8 mouse cellular contexts compared by ENCODE assay signal in genomic region chr6:99692206-99692915, GRCm38 (mm10). TPM values are rescaled to one million over a fixed set of nuclear protein-coding genes. Genes with fewer than 3 reads are reported as not detected.
DNase-seq lines count a peak whose midpoint lies in the region; ATAC-seq and TF ChIP-seq lines count a peak whose summit lies in the region.

TSS of gene Gpr27 (plus strand) at chr6:99692679.

- peak; percentile 41 for DNase-seq in urinary bladder, adult 2 months (ENCODE audit: low spot score)
- no peak for DNase-seq in urinary bladder, postnatal 10 days (ENCODE audit: low spot score)
- DNase-seq in cerebellum, postnatal 25 days = peak; percentile 77 to 80
- peak; percentile 27 to 29 for DNase-seq in heart, adult 2 months
- peak; percentile 50 for DNase-seq in kidney, postnatal 10 days
- DNase-seq in lung, postnatal 0 days (ENCODE audit: low spot score) = peak; percentile 33
- DNase-seq in right cerebral cortex, postnatal 14 days = peak; percentile 61
- no peak for DNase-seq in spleen, postnatal 14 days (ENCODE audit: low spot score in 2 of 2)

- TF ChIP-seq POLR2A in heart, adult 2 months (IDR thresholded peaks at IDR 0.05; ENCODE audit: insufficient read depth, low read depth, low read length) = no peak

- peak within 1 kb of the TSS; percentile 55 for H3K4me3 ChIP-seq in heart, adult 2 months
- peak within 1 kb of the TSS; percentile 67 for H3K4me3 ChIP-seq in lung, postnatal 0 days (ENCODE audit: low read depth, low read length)

- under 1% methylated on average over 94 of the region's 112 CpGs for WGBS in heart, adult 2 months
- 0% methylated on average over 34 of the region's 112 CpGs for WGBS in lung, postnatal 0 days

- no peak within 1 kb of the TSS for H3K27ac ChIP-seq in heart, adult 2 months
- no peak within 1 kb of the TSS for H3K27ac ChIP-seq in lung, postnatal 0 days (ENCODE audit: low read length)

- H3K27me3 ChIP-seq in heart, adult 2 months (ENCODE audit: control insufficient read depth, insufficient read depth, low read length) = peaks cover 9% of the 10 kb centered on the region
- peaks cover 13% of the 10 kb centered on the region; the same call in 1 of the 2 replicates for H3K27me3 ChIP-seq in lung, postnatal 0 days (replicated peaks; ENCODE audit: insufficient read depth, low read length)

- no peaks in the 10 kb centered on the region for H3K4me1 ChIP-seq in heart, adult 2 months (ENCODE audit: control insufficient read depth, insufficient read depth, low read length)
- peaks cover 7% of the 10 kb centered on the region; the same call in 1 of the 2 replicates for H3K4me1 ChIP-seq in lung, postnatal 0 days (ENCODE audit: insufficient read depth, low read depth, low read length)

- H3K9me3 ChIP-seq in lung, postnatal 0 days (ENCODE audit: low read length) = no peaks in the 10 kb centered on the region

- intact Hi-C loops in heart, adult 2 months (cut with DNase I) = no loop called here

- no peak for TF ChIP-seq EP300 in heart, adult 2 months (IDR thresholded peaks at IDR 0.05; ENCODE audit: insufficient read depth, low read depth, low read length)
- TF ChIP-seq EP300 in lung, postnatal 0 days (IDR thresholded peaks at IDR 0.05) = no peak

- H3K79me2 ChIP-seq in heart, adult 2 months (replicated peaks; ENCODE audit: control insufficient read depth, insufficient read depth, low read length) = no peaks in the 10 kb centered on the region

- peak within 1 kb of the TSS; percentile 87 for H3K9ac ChIP-seq in heart, adult 2 months (ENCODE audit: low read depth, low read length)
- peak within 1 kb of the TSS; percentile 54 for H3K9ac ChIP-seq in lung, postnatal 0 days (replicated peaks; ENCODE audit: low read depth)

- no peak for TF ChIP-seq CTCF in heart, adult 2 months (IDR thresholded peaks at IDR 0.05)
- TF ChIP-seq CTCF in lung, postnatal 0 days (IDR thresholded peaks at IDR 0.05) = no peak

- no peaks in the 10 kb centered on the region for H3K36me3 ChIP-seq in heart, adult 2 months (ENCODE audit: control insufficient read depth, insufficient read depth, low read length)
- no peaks in the 10 kb centered on the region for H3K36me3 ChIP-seq in lung, postnatal 0 days (ENCODE audit: insufficient read depth, low read length)

- H3K4me2 ChIP-seq in lung, postnatal 0 days (replicated peaks; ENCODE audit: low read depth, low read length) = peak within 1 kb of the TSS; percentile 97

- peak; percentile 70 for ATAC-seq in lung, postnatal 0 days

RNA-seq across cellular contexts. Expression of gene Gpr27, which starts in this region (rescaled TPM):
- 4.2 and 6.6 TPM in 2 replicates for polyA plus RNA-seq in urinary bladder, adult 2 months (2012; rRNA removed)
- 1 to 10 TPM; 6.3 to 6.8 TPM for total RNA-seq in heart, adult 2 months (2021)
- 5.7 and 5.8 TPM in 2 replicates for polyA plus RNA-seq in heart, adult 2 months (2012; rRNA removed)
- polyA plus RNA-seq in lung, postnatal 0 days (2015; fragmentation: Nextera tagmentation; extraction: Ambion mirVana) = 2.0 and 2.3 TPM in 2 replicates

Comparison
In these comparisons a context has a peak if more than half of its experiments do, and no peak if none do; other contexts are left out.
1. DNase-seq: peak in urinary bladder, adult 2 months (single experiment), cerebellum, postnatal 25 days (2 of 2), heart, adult 2 months (2 of 2), kidney, postnatal 10 days (single experiment), lung, postnatal 0 days (single experiment) and right cerebral cortex, postnatal 14 days (single experiment); none in urinary bladder, postnatal 10 days (single experiment) and spleen, postnatal 14 days (0 of 2).